Mouse (Mus musculus) CD4-positive, CD25-positive, alpha-beta regulatory T cell, adult 2 months (primary cell): ENCODE results near the gene Tor2a.

Experiments used
- DNase-seq: peaks from one replicate; pipeline ENCODE4 v3.0.0-alpha.2; 2012; ENCODE audit warnings: low read depth, low spot score

Tor2a gene

DNA sequence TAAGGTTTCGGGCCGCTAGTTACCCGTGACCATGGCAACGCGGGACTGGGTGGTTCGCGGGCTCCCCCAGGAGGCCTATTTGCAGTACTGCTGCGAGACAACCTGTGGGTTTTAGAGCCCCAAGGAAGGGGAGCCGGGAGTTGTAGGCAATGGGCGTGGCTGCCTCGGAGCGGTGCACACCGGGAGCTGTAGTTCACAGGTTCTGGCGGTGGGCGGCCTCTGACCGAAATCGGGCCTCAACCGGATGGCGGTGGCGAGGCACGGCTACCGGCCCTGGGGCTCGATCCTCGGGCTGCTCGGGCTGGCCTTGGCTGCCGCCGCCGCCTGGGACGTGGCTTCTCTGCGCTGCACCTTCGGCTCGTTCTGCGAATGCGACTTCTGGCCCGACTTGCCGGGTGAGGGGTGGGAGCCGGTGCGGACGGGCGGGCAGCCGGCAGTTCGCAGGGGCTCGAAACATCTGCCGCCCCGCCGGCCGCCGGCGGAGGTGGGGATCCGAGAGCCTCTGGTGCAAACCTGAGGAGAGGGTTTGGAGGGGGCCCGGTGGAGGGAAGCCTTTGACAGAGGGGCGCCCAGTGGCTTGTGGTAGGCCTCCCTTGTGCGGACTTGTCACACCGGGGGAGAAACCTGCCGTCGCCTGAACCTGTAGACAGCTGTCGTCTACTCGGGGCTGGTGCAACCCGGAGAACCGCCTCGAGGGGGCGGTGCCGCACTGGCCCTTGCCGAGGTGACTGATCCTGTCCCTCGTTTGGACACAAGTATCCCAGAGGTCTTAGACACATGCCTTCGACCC lies at the start of gene Tor2a:
TSS of gene Tor2a (plus strand) at position 179 of the 790 bp plus-strand sequence.
- DNase-seq: peak; percentile 98

DNA sequence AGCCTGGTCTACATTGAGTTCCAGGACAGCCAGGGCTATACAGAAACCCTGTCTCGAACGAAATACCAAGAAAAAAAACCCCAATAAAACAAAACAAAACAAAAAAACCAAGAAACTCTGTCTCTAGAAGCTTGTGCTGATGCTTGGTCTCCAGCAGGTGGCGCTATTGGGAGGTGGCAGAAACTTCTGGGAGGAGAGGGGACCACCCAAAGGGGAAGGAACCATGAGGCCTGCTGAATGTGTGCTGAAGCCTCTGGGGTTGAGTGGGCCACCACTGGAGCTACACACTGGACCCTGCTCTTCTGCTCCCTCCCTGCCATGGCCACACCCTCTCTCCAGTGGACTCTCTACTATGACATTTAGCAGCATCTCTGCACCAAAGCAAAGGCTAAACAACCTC lies 48.4 kb upstream of the Tor2a start:
- peak; percentile 84 for DNase-seq

DNA sequence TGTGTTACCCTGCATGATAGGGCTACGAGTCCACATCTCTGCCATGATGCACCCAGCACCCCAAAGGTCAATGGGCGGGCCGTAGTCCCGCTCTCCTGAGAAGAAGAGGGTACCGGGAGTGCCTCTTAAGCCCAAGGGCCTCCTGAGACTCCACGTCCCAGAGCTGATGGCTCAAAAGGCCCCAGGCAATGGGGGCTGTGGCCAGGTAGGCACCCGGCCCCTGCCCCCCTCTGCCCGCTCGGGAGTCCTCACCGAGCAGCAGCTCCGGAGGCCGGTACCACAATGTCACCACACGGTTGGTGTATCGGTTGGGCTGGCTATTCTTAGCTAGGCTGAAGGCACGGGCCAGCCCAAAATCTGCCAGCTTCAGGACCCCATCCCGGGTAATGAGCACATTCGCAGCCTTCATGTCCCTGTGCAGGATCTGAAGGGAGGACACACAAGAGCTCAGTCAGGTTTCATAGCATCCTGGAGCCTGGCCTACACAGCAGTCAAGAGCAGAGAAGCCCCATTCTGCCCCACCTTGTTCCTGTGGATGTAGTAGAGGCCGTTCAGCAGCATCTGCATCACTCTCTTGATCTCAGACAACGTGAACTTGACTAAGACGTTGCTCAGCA lies 47.4 kb upstream of the Tor2a start:
- DNase-seq: no peak

DNA sequence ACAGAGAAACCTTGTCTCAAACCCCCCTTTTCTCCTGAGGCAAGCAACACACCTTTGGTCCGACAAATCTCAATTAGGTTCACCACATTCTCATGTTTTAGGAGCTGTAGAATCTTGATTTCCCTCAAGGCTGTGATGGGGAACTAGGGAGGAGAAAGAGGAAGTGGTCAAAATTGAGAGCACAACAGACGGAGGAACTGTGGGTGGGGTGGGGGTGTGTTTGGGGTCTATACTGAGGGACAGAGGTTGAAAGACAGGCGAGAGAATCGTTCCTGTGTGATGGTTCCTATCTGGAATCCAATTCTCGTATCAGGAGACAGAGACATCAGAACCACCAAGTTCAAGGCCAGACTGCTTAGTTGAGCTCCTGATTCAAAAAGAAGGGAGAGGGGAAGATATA lies 46.6 kb upstream of the Tor2a start:
- DNase-seq: no peak

DNA sequence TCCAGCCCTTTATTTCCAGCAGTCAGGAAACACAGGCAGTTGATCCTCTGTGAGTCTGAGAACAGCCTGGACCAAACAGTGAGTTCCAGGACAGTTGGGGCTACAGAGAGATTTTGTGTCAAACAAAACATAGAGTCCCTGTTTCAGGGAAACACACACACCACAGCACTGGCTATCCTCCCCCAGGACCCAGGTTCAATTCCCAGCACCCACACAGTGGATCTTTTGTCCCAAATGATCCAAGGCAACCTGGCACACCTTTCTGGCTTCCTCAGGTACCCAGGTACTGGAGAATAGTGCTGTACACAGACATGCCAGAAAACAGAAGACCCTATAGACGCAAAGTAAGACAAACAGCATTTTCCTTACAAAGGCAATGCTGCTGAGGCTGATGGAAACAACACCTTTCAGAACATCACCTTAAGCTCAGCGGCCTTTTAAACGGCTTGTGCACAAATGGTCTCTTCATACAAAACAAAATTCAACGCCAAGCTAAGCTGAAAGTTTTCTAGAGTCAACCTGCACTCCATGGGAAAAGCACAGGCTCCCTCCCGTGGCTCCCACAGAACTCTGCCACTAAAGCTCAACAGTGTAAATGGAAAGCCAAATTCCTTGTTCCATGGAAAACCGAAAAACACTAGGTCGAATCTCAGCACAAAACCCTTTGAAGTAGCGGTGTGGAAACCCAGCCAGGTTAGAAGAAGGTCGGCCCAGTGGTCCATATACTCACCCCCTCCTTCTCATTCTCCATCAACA lies 45.6 kb upstream of the Tor2a start:
- no peak for DNase-seq

DNA sequence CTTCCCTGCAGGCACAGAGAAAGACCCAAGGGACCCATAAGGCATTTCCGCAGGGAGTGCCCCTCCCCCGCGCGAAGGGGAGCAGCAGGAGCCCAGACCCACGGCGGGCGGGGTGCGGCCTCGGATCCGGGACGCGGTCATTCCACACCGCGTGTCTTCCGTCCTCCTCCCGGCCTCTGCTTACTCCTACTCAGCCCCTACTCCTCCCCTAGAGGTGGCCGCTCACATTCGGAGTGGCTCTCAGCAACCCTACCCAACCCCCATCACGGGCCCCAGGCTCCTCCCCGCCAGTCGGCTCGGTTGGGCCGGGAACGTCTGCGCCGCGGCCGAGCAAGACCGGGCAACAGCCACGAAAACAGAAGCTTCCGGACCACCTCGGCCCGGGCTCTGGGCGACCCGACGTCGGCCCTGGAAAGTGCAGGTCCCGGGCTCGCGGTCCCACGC lies 44.9 kb upstream of the Tor2a start:
- DNase-seq: peak; percentile 74

DNA sequence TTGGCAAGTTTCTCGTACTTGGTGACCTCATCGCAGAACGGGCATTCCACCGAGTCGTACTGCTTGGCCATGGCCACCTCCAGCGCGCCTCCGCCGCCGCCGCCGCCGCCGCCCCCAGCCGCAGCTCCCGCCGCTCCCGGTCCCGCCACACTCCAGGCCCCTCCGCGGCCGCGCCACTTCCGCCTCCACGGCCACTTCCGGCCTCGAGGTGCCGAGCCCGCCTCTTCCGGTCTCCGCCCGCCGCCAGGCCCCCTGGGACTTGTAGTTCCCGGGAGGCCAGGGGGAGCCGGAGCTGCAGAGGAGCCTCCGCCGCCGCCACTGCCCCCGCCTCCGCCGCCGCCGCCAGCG lies 44.5 kb upstream of the Tor2a start:
- peak; percentile 96 for DNase-seq

DNA sequence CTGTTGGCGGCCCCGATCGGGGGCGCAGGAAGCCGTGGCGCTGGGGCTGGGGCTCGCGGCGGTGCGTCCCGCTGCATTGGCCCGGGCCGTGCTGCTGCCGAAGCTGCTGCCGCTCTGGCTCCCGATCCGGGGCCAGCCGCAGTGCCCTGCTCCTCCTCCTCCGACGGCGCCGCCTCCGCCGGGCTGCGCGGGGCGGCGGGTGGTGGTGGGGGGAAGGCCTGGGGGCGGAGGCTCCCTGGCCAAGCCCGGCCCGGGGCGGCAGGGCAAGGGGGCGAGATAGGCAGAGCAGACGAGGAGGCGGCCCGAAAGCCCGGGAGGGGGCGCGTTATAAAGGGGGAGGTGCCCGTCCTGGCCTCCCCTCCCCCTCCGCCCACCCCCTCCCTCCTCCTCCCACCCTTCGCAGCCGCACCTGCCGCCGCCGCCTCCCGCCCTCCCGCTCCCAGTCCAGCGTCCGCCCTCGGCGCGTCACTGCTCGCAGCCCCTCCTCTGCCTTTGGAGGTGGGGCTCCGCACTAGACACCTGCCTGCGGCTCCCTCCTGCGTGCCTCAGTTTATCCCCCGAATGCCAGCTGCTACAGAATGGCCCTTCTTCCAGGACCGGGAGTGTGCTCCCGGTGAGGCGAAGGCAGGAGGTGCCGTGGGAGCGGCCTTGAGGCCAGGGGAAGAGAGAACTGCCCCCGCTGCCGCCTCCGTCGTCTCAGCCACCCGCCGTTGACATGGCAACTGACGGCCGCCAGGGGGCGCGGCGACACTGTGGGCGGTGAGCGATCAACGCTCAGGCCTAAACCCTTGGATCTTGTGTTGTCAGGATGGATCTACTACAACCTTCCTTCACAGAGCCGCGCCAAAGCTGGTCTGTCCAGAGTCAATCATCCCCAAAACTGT lies 43.9 kb upstream of the Tor2a start, which contains the start of gene Cdk9:
TSS of gene Cdk9 (minus strand) at position 143 of the 884 bp plus-strand sequence.
- DNase-seq: peak; percentile 97

DNA sequence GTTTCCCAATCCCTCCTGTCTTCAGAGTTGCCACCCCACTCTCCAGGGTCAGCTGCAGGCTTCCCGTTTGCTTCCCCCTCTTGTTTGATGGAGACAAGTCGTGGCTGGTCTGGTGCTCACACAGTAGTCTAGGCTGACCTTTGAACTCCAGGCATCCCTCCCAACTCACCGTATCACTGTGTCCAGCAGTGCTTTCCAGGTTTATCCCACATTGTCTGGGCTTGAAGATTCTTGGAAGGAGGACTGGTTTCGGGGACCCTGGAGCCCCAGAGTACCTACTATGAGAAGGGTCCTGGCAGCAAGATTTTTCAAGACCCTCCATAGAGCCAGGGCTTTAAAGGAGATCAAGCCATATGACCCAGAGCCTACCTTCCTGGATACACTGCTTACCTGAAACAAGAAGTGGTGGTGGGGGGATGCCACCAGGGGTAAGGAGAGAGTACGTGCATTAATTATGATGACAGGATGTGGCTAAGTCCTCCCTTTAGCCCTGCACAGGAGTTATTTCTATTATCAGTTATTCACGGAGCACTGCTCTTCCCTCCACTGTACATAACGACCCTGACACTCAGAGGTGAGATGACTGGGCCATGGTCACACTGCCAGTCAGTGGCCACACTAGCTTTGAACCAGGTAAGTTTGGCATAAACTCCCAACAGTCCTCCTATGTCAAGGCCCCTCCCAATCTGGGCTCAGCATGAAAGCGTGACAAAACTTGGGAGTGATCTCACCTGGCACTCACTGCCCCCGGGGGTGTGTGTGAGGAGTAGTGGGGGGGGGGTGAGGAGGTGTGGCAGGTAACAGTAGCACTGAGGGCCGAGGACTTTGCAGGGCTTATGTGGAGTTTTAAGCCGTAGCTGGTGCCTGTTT lies 42.7 kb upstream of the Tor2a start:
- peak; percentile 58 for DNase-seq

DNA sequence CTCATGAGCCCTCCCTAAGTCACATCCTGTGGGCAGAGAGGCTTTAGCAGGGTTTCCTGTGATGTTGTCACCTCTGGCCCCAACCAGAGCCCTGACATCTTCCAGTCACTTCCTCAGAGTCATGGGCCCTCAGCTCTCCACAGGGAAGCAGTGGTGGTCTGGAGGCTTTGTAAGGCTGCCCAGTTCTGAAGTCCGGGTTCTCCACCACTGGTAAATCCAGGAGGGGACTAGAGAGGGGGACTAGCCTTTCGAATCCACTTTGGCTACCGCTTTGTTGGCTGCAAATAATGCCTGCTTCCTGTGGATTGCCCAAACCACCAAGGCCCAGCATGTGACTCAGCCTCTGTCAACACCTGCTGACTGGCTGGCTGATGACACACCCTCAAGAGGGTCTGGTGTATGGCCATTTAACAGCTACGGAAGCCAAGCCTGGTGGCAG lies 42.0 kb upstream of the Tor2a start:
- peak; percentile 73 for DNase-seq

DNA sequence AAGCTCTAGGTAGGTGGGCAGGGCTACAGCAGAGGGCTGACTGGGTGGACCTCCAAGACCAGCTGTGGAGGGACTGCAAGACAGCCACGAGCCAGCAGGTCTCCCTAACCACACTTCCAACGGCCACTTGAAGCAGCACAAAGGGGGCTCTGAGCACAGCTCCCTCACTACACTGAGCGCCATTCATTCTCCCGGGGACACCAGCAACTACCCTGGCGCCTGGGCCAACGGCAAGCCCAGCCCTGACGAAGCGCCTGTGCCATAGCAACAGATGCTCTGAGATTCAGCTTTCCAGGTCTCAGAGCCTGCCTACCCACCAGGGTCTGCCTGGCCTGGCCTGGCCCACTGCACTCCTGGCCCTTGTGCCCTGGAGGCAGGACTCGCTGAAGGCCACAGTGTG lies 38.3 kb upstream of the Tor2a start:
- no peak for DNase-seq

DNA sequence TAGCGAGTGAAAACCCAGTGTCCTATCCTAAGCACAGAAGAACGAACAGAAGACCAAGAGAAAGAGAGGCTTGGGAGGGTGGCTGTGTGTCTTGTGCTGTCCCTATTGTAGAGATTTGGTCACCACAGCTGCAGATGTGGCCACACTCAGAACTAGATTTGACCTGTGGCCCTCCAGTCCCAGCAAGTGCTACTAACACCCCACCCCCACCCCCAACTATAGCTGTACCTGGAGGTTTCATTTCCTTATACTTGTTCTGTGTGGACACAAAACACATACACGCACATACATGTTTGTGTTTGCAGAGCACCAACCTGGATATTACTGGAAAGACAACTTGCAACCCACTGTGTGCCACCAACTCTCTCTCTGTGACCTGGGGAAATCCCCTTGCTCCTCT lies 37.0 kb upstream of the Tor2a start:
- DNase-seq: no peak

DNA sequence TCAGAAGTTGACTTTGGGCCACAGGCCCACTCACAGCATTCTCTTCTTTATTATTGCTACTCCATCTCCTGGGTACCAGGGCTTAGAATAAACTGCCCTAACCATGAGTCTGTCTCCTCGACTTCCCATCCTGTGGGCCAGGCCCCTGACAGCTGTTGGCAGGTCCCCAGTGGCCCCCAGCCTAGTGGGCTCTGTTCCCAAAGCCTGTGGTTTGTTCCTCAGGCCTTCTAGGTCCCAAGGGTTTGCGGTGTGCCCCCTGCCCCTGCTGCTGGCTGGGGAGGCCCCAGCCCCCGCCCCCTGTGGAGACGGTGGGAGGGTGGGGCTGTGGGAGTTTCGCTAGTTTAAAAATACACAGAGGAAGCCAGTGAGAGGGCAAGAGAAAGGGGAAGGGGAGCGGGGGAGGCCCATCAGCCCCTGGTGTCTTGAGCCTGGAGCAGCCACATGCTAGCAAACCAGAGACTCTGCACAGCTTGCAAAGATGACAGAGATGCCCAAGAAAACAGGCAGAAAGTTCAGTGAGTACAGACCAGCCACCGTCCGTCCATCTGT lies 36.3 kb upstream of the Tor2a start, which contains the start of gene Sh2d3c:
TSS of gene Sh2d3c (plus strand) at position 375 of the 549 bp plus-strand sequence.
- peak; percentile 49 for DNase-seq

DNA sequence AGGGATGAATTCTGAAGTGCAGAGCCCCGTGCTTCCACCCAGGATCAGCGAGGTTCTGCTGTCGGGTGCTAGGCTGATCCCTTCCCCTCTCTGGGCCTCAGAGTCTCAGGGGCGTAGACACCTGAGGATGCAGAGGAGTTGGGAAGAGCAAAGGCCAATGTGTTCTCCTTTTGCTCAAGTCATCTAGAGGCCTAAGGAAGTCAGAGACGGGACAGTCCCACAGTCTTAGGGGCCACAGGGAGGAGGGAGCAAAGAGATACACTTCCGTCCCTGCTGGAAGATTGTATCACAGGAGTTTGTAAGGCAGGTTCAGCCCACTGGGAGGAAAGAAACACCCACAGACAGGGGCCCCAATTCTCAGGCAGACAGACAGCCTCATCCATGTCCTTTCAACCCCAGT lies 35.0 kb upstream of the Tor2a start:
- DNase-seq: peak; percentile 67

DNA sequence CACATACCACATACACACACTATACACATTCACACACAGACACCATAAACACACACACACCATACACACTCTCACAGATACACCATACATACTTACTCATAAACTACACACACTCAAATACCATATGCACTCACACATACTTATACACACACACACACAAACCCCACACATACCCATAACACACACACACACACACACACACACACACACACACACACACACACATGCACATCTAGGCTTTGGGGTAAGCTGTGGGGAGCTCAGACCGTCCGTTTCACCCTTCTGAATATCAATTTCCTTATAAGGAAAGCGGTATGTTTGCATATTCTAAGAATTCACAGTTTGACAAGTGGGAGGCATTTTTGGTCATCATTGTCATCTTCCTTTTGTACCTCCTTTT lies 34.5 kb upstream of the Tor2a start:
- DNase-seq: peak; percentile 49

DNA sequence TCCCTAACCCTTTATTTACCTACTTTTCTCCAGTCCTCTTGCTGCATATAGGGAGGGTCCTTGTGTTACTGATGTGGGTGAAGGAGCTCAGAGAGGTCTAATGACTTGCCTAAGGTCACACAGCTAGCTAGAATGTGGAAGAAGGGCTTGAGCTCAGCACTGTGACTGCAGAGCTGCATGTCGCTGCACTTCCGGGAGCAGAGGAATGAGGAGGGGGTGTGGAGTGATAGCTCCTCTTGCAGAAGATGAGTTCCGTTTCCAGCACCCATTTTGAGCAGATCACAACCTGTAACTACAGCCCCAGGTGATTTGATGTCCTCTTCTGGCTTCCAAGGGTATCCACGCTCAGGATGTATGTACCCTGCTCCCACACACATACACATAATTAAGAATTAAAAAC lies 32.9 kb upstream of the Tor2a start:
- DNase-seq: peak; percentile 44

DNA sequence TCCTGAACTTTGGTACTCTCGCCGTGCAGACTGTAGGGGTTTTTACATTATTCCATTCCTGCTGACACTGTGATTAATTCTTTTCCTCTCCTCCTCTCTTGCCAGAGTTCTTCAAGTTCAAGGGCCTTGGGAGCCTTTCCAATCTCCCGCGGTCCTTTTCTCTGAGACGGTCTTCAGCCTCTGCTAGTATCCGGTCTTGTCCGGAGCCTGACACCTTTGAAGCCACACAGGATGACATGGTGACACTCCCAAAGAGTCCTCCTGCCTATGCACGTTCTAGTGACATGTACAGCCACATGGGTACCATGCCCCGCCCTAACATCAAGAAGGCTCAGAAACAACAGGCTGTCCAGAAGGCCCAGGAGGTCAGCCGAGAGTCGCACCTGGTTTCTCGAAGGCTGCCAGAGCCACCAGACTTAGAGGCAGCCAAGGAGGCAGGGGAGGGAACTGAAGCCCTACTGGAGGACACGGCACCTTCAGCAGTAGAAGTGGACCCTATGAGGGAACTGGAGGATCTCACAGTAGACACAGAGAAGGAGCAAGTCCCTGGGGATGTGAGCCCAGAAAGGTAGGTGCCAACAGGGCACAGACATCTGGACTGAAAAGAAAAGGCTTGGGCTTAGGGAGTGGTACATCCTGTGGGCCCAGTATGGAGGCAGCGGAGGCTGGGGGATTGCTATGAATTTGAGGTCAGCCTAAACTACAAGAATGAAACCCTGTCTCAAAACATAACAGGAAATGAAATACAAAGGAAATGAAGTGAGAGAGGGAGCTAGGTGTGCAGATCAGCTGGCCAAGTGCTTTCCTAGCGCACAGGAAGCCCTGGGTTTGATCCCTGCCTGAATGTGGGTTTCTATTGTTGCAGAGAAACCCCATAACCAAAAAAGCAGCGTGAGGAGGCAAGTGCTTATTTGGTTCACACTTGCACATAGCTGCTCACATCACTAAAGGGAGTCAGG lies 31.9 kb upstream of the Tor2a start:
- peak; percentile 67 for DNase-seq

DNA sequence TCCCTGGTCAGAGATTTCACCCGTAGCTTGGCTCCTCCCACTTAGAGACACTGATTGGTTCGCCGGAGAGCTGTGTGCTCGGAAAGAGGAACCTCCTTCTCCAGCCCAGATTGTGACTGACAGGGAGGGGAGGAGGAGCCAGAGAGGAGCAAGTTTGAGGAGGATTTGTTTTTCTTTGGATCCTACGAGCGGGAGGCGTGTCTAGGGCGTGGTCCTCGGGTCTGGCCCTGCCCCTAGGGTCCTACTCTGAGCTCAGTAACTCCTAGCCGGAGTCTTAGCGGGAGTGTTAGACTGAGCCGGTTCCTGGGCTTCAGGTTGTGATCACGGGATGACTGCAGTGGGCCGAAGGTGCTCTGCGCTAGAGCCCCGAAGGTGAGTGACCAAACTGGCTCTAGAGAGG lies 29.6 kb upstream of the Tor2a start:
- DNase-seq: peak; percentile 74

DNA sequence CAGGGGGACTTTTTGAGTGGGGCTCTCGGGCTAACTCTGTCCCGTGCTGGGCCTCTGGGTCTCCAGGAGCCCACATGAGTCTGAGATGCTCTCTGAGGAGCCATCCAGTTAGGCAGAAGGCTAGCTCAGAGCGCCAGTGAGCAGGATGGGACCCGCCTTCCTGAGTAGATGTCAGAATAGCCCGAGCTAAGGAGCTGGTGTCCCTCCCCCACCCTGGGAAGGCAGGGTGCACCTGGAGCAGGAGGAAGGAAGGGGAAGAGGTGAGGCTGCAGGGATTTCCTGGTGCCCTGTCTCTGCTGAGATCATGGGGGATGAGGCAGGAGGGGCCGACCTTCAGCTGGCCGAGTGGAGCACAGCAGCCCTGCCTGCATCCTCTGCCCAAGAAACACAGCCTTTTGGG lies 28.6 kb upstream of the Tor2a start:
- DNase-seq: no peak
